Mouse (Mus musculus) midbrain, embryonic 12.5 days (tissue): ENCODE data around the gene Dhx34. TPM values are rescaled to one million over a fixed set of nuclear protein-coding genes. Genes with fewer than 3 reads are reported as not detected.

Experiments used
- ATAC-seq: fragments of 200-750 bp; cut with Nextera tagmentation; 2 replicates; pipeline ENCODE4 v1.8.0; 2017; ENCODE audit warnings: low read depth, moderate TSS enrichment, moderate library complexity; ENCODE audit not compliant: low FRiP score
- H3K27ac ChIP-seq: fragments of 300-500 bp; sonication (generic); replicated peaks from 2 replicates; pipeline ENCODE4 v1.5.1; 2016; ENCODE audit warnings: mild to moderate bottlenecking
- H3K27me3 ChIP-seq: fragments of 300-500 bp; sonication (generic); 2 replicates; pipeline ENCODE4 v1.6.1; 2016; ENCODE audit warnings: mild to moderate bottlenecking
- H3K36me3 ChIP-seq: fragments of 300-500 bp; sonication (generic); 2 replicates; pipeline ENCODE4 v1.6.1; 2016
- H3K4me1 ChIP-seq: fragments of 300-500 bp; sonication (generic); 2 replicates; pipeline ENCODE4 v1.6.1; 2016
- H3K4me2 ChIP-seq: fragments of 300-500 bp; sonication (generic); replicated peaks from 2 replicates; pipeline ENCODE4 v1.6.1; 2016; ENCODE audit warnings: mild to moderate bottlenecking, moderate library complexity
- H3K4me3 ChIP-seq: fragments of 300-500 bp; sonication (generic); 2 replicates; pipeline ENCODE4 v1.5.1; 2016; ENCODE audit warnings: mild to moderate bottlenecking
- H3K9ac ChIP-seq: fragments of 300-500 bp; sonication (generic); replicated peaks from 2 replicates; pipeline ENCODE4 v1.6.1; 2016; ENCODE audit warnings: mild to moderate bottlenecking, moderate library complexity
- H3K9me3 ChIP-seq: fragments of 300-500 bp; sonication (generic); 2 replicates; pipeline ENCODE4 v1.6.1; 2016; ENCODE audit warnings: mild to moderate bottlenecking
- WGBS: fragments of 180-500 bp; shearing (Covaris S2); methylation state at CpG from one replicate; pipeline ENCODE4 v1.1.7; 2016; 5-methylcytosine and 5-hydroxymethylcytosine counted together
- polyA plus RNA-seq: library from polyadenylated mRNA; unstranded; fragments of >200 nt; fragmentation: Nextera tagmentation; extraction: Ambion mirVana; gene quantifications from 2 replicates; pipeline ENCODE4 v1.2.1, GENCODE M21; 2016

Dhx34 gene
- polyA plus RNA-seq, 1 experiment from 2014 or later, result 18.9 TPM

GRCm38 (mm10) chr7:16245958-16246357 lies 24.1 kb upstream of the Dhx34 start:
- ATAC-seq, result no peak
- Histone ChIP-seq H3K4me2 (no peak overlapping the region), H3K27ac (no peak overlapping the region), H3K9ac (no peak overlapping the region), H3K36me3 (no peaks in the 10 kb centered on the region), H3K9me3 (no peaks in the 10 kb centered on the region), H3K4me3 (no peak overlapping the region), H3K27me3 (no peaks in the 10 kb centered on the region), H3K4me1 (no peaks in the 10 kb centered on the region)
- 70% methylated on average over 1 of the region's 4 CpGs for WGBS

- Histone ChIP-seq H3K36me3 (no peaks in the 10 kb centered on the region), H3K4me3 (no peak within 1 kb of the TSS), H3K27ac (no peak within 1 kb of the TSS), H3K9me3 (no peaks in the 10 kb centered on the region), H3K4me2 (no peak within 1 kb of the TSS), H3K27me3 (no peaks in the 10 kb centered on the region), H3K4me1 (no peaks in the 10 kb centered on the region), H3K9ac (no peak within 1 kb of the TSS)
- no peak for ATAC-seq
- 82% methylated on average over 5 of the region's 5 CpGs for WGBS
Observed at GRCm38 (mm10) chr7:16244067-16244466, 22.2 kb upstream of the Dhx34 start, which contains the start of gene C5ar2. C5ar2 (minus strand) TSS chr7:16244154.

DNA sequence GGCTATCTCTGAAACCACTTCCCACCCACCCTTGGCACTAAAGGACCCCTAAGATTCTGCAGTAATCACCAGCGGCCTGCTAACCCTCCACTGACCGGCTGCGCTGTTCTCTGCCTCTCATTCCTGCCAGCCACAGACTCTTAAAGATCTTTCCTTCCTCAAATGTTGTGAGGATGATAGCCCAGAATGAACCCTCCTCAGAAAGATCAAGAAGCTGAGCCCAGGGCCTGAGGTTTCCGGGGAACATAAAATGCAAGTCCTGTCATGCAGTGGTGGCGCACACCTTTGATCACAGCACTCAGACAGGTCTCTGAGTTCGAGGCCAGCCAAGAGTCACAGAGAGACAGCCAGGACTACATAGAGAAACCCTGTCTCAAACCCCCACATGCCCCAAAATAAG lies 20.4 kb upstream of the Dhx34 start:
- H3K27me3 ChIP-seq, result no peaks in the 10 kb centered on the region
- no peak overlapping the region for H3K27ac ChIP-seq
- H3K4me1 ChIP-seq, result no peaks in the 10 kb centered on the region
- no peak overlapping the region for H3K4me3 ChIP-seq
- no peak for ATAC-seq
- H3K4me2 ChIP-seq, result no peak overlapping the region
- 86% methylated on average over 6 of the region's 6 CpGs for WGBS
- no peaks in the 10 kb centered on the region for H3K9me3 ChIP-seq
- H3K36me3 ChIP-seq, result no peaks in the 10 kb centered on the region
- no peak overlapping the region for H3K9ac ChIP-seq

- 67% methylated on average over 11 of the region's 11 CpGs for WGBS
Observed at GRCm38 (mm10) chr7:16241787-16242186, 19.9 kb upstream of the Dhx34 start.

GRCm38 (mm10) chr7:16240978-16241303 lies 19.1 kb upstream of the Dhx34 start:
- H3K4me3 ChIP-seq, result no peak overlapping the region
- H3K4me2 ChIP-seq, result no peak overlapping the region
- no peak overlapping the region for H3K27ac ChIP-seq
- no peaks in the 10 kb centered on the region for H3K9me3 ChIP-seq
- no peaks in the 10 kb centered on the region for H3K27me3 ChIP-seq
- WGBS, result 94% methylated on average over 1 of the region's 1 CpGs
- no peaks in the 10 kb centered on the region for H3K4me1 ChIP-seq
- no peak for ATAC-seq
- no peak overlapping the region for H3K9ac ChIP-seq
- H3K36me3 ChIP-seq, result no peaks in the 10 kb centered on the region

More at GRCm38 (mm10) chr7:16241787-16242186, 19.9 kb upstream of the Dhx34 start:
- no peak overlapping the region for H3K27ac ChIP-seq
- H3K9ac ChIP-seq, result no peak overlapping the region
- no peaks in the 10 kb centered on the region for H3K27me3 ChIP-seq
- no peak overlapping the region for H3K4me2 ChIP-seq
- H3K9me3 ChIP-seq, result no peaks in the 10 kb centered on the region
- H3K36me3 ChIP-seq, result no peaks in the 10 kb centered on the region
- no peak for ATAC-seq
- H3K4me1 ChIP-seq, result no peaks in the 10 kb centered on the region
- H3K4me3 ChIP-seq, result no peak overlapping the region

- no peak overlapping the region for H3K4me3 ChIP-seq
- H3K9me3 ChIP-seq, result no peaks in the 10 kb centered on the region
- ATAC-seq, result no peak
- H3K4me2 ChIP-seq, result no peak overlapping the region
- WGBS, result 83% methylated on average over 7 of the region's 7 CpGs
- H3K9ac ChIP-seq, result no peak overlapping the region
- H3K4me1 ChIP-seq, result no peaks in the 10 kb centered on the region
- no peak overlapping the region for H3K27ac ChIP-seq
- H3K36me3 ChIP-seq, result no peaks in the 10 kb centered on the region
- no peaks in the 10 kb centered on the region for H3K27me3 ChIP-seq
Observed at GRCm38 (mm10) chr7:16240281-16240977, 18.6 kb upstream of the Dhx34 start.

- H3K27me3 ChIP-seq, result no peaks in the 10 kb centered on the region
- WGBS, result 67% methylated on average over 9 of the region's 9 CpGs
- no peaks in the 10 kb centered on the region for H3K36me3 ChIP-seq
- no peaks in the 10 kb centered on the region for H3K9me3 ChIP-seq
- no peak overlapping the region for H3K27ac ChIP-seq
- H3K4me2 ChIP-seq, result no peak overlapping the region
- H3K4me1 ChIP-seq, result no peaks in the 10 kb centered on the region
- no peak overlapping the region for H3K9ac ChIP-seq
- ATAC-seq, result no peak
- H3K4me3 ChIP-seq, result no peak overlapping the region
Observed at GRCm38 (mm10) chr7:16239554-16239997, 17.7 kb upstream of the Dhx34 start.

- H3K4me3 ChIP-seq, result no peak overlapping the region
- peaks cover 6% of the 10 kb centered on the region for H3K9me3 ChIP-seq
- no peak overlapping the region for H3K4me2 ChIP-seq
- no peak overlapping the region for H3K27ac ChIP-seq
- no peak overlapping the region for H3K9ac ChIP-seq
- H3K4me1 ChIP-seq, result no peaks in the 10 kb centered on the region
- WGBS, result 58% methylated on average over 5 of the region's 5 CpGs
- no peaks in the 10 kb centered on the region for H3K36me3 ChIP-seq
- no peaks in the 10 kb centered on the region for H3K27me3 ChIP-seq
- no peak for ATAC-seq
Observed at GRCm38 (mm10) chr7:16229869-16230268, 8.0 kb upstream of the Dhx34 start.

GRCm38 (mm10) chr7:16213986-16214385 lies 7.9 kb downstream of the Dhx34 start:
- Histone ChIP-seq H3K4me3 (no peak overlapping the region), H3K27ac (no peak overlapping the region), H3K9ac (no peak overlapping the region), H3K4me1 (no peaks in the 10 kb centered on the region), H3K36me3 (peaks cover 93% of the 10 kb centered on the region), H3K4me2 (no peak overlapping the region), H3K27me3 (no peaks in the 10 kb centered on the region), H3K9me3 (no peaks in the 10 kb centered on the region)
- 92% methylated on average over 9 of the region's 9 CpGs for WGBS
- no peak for ATAC-seq

DNA sequence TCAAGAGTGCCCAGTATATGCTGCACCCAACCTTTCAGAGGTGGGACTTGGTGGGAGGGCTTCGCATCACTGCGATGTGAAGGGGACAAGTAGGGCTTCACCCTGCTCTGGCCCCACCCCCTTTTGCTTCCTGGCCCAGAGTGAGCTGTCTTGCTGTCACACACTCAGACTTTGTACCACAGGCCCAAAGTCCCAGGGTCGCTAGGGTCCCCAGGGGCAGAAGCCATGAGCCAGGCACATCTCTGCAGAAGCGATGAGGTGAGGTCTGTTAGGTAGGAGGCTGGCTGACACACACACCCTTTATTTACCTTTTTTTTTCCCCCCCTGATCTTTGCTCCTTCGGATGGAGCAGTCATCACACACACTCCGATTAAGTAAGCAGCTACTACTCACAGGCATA lies 8.6 kb downstream of the Dhx34 start:
- H3K4me1 ChIP-seq, result no peaks in the 10 kb centered on the region
- H3K4me3 ChIP-seq, result no peak overlapping the region
- H3K27me3 ChIP-seq, result no peaks in the 10 kb centered on the region
- WGBS, result 90% methylated on average over 6 of the region's 6 CpGs
- peaks cover 93% of the 10 kb centered on the region for H3K36me3 ChIP-seq
- no peak overlapping the region for H3K4me2 ChIP-seq
- no peak for ATAC-seq
- H3K9ac ChIP-seq, result no peak overlapping the region
- no peaks in the 10 kb centered on the region for H3K9me3 ChIP-seq
- H3K27ac ChIP-seq, result no peak overlapping the region

- Histone ChIP-seq H3K36me3 (peaks cover 88% of the 10 kb centered on the region), H3K27ac (no peak overlapping the region), H3K4me2 (no peak overlapping the region), H3K9ac (no peak overlapping the region), H3K4me3 (no peak overlapping the region), H3K27me3 (no peaks in the 10 kb centered on the region), H3K9me3 (no peaks in the 10 kb centered on the region), H3K4me1 (no peaks in the 10 kb centered on the region)
- no peak for ATAC-seq
- 81% methylated on average over 12 of the region's 12 CpGs for WGBS
Observed at GRCm38 (mm10) chr7:16210862-16211365, 10.9 kb downstream of the Dhx34 start.

DNA sequence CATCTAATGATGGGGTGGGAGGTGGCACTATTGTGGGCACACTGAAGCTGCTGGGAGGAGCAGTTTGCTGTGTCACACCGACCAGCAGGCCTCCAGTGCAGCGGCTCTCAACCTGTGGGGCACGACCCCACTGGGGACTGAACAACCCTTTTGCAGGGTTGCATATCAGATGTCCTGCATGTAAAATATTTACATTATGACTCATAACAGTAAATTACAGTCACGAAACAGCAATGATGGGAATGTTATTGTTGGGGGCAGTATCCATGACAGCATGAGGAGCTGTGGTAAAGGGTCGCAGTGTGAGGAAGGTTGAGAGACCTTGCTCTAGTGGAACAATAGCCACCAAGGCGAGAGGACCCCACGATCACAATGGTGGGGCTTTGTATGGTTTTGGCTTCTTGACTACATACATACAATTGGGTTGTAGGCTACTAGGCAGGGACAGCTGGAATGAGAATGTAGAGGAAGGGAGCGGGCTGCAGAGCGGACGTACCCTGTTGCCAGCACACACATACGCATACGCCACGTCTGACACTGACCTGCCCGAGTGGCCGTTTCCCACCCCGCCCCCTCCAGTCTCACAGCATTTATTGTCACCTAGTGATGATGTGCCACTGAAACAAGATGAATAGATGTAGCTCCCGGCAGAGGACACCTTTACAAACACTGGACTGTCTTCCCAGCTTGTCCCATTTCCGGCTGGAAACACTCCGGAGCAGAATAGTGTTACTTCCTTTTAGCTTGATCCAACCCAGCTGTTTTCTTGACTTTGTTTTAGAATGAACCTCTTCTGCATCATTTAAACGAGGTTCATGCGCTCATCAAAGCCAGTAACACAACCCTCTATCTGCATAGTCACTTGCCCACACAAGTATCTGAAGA lies 12.8 kb downstream of the Dhx34 start:
- H3K36me3 ChIP-seq, result peaks cover 88% of the 10 kb centered on the region
- no peaks in the 10 kb centered on the region for H3K9me3 ChIP-seq
- no peaks in the 10 kb centered on the region for H3K4me1 ChIP-seq
- no peak overlapping the region for H3K9ac ChIP-seq
- ATAC-seq, result no peak
- WGBS, result 91% methylated on average over 21 of the region's 21 CpGs
- no peaks in the 10 kb centered on the region for H3K27me3 ChIP-seq
- H3K27ac ChIP-seq, result no peak overlapping the region
- no peak overlapping the region for H3K4me2 ChIP-seq
- no peak overlapping the region for H3K4me3 ChIP-seq
